Mouse (Mus musculus): Measurements from ENCODE around the gene Ly6g5b.

GRCm38 (mm10) chr17:35157254-35157653, 42.0 kb upstream of the Ly6g5b start:
- TF ChIP-seq CTCF (IDR thresholded peaks at IDR 0.05) (no peak), EP300 (IDR thresholded peaks at IDR 0.05) (no peak)
